Mouse (Mus musculus): ENCODE measurements around the gene Btg3. TPM values are rescaled to one million over a fixed set of nuclear protein-coding genes. Genes with fewer than 3 reads are reported as not detected.
A peak's percentile ranks its signal among the peaks of the same experiment; 100 is the strongest.

Gene Btg3
- polyA plus RNA-seq, 1 experiment: 3.6 TPM

GRCm38 (mm10) chr16:78327562-78327961 lies 49.4 kb downstream of the Btg3 start:
- no peak overlapping the region for H3K27ac ChIP-seq (ENCODE audit: insufficient read depth, low read depth, low read length)
- H3K4me3 ChIP-seq (ENCODE audit: insufficient read depth, low read depth, low read length): no peak overlapping the region
- WGBS: 68% methylated on average over 7 of the region's 7 CpGs
- TF ChIP-seq POLR2A (IDR thresholded peaks at IDR 0.05; ENCODE audit: low read depth, low read length) (no peak), CTCF (conservative IDR thresholded peaks at IDR 0.05; ENCODE audit: insufficient read depth, insufficient read length, low read depth, low read length) (no peak)
- H3K27me3 ChIP-seq (replicated peaks; ENCODE audit: control insufficient read depth, insufficient read depth, low read length): no peaks in the 10 kb centered on the region
- H3K4me1 ChIP-seq (ENCODE audit: control insufficient read depth, insufficient read depth, low read length): no peaks in the 10 kb centered on the region
- no peak for DNase-seq
- no peaks in the 10 kb centered on the region; the same call in 1 of the 2 replicates for H3K36me3 ChIP-seq (ENCODE audit: control insufficient read depth, insufficient read depth, low read length)

DNA sequence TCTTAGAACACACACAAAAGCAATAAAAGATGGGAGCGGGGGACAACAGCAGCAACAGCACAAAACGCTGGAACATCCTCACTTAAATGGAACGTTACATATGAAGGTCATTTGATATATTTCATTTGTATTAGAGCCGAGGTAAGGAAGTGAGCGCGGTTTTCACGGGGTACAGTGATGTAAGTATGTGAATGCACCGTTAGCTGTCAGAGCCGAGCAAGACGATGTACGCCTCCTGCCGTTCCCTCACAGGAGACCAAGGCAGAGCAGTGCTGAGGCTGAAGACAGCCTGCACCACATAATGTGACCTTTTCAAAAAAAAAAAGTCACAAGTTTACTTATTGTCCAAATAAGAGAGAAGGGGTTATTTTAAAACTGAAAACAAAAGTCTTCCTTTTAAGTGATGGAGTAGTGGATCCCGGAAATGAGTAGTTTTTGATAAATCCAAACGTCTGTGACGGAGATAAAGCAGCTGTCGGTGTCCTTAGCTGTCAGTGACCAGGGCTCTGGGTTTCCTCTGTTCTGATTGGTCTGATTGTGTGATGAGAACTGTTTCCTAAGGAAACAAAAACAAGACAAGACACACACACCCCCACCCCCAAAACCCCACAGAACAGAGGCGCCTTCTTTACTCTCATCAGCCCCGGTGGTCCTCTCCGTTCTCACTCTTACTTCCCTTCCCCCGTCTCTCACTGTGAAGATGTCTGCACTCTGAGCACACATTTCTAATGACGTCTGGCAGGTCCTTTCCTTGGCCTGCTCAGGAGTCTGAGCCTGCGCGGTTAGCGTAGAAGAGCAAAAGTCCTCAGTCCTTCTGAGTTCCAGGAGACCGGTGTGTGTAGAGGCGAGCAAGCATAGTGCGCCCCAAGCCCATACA lies 50.8 kb downstream of the Btg3 start:
- H3K27me3 ChIP-seq (replicated peaks; ENCODE audit: control insufficient read depth, insufficient read depth, low read length): no peaks in the 10 kb centered on the region
- WGBS: 79% methylated on average over 27 of the region's 27 CpGs
- H3K36me3 ChIP-seq (ENCODE audit: control insufficient read depth, insufficient read depth, low read length): no peaks in the 10 kb centered on the region; the same call in 1 of the 2 replicates
- no peaks in the 10 kb centered on the region for H3K4me1 ChIP-seq (ENCODE audit: control insufficient read depth, insufficient read depth, low read length)
- no peak overlapping the region for H3K27ac ChIP-seq (ENCODE audit: insufficient read depth, low read depth, low read length)
- H3K4me3 ChIP-seq (ENCODE audit: insufficient read depth, low read depth, low read length): no peak overlapping the region
- TF ChIP-seq CTCF (conservative IDR thresholded peaks at IDR 0.05; ENCODE audit: insufficient read depth, insufficient read length, low read depth, low read length) (no peak), POLR2A (IDR thresholded peaks at IDR 0.05; ENCODE audit: low read depth, low read length) (no peak)
- DNase-seq: no peak

DNA sequence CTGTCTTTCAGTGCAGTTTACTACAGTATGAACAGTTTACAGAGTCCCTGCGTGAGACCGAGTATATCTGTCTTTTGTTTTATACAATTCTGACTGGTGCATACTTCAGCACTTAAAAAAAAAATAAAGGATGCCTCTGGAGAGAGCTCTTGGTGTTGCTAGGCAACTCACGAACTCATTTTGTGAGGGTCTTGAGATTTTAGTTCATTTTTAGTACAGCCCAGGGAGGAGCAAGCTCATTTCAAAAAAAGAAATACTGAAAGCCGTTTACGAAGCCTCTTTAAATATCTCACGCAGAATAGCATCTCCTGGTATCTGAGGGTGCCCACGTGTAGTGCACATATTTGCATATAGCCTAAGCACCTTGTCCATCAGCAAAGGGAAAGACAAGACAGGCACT lies 54.9 kb downstream of the Btg3 start:
- 63% methylated on average over 7 of the region's 7 CpGs for WGBS
- no peak overlapping the region for H3K27ac ChIP-seq (ENCODE audit: insufficient read depth, low read depth, low read length)
- H3K4me1 ChIP-seq (ENCODE audit: control insufficient read depth, insufficient read depth, low read length): peaks cover 5% of the 10 kb centered on the region; the same call in 1 of the 2 replicates
- H3K27me3 ChIP-seq (replicated peaks; ENCODE audit: control insufficient read depth, insufficient read depth, low read length): no peaks in the 10 kb centered on the region
- TF ChIP-seq POLR2A (IDR thresholded peaks at IDR 0.05; ENCODE audit: low read depth, low read length) (no peak), CTCF (conservative IDR thresholded peaks at IDR 0.05; ENCODE audit: insufficient read depth, insufficient read length, low read depth, low read length) (no peak)
- H3K4me3 ChIP-seq (ENCODE audit: insufficient read depth, low read depth, low read length): no peak overlapping the region
- DNase-seq: no peak
- H3K36me3 ChIP-seq (ENCODE audit: control insufficient read depth, insufficient read depth, low read length): no peaks in the 10 kb centered on the region

- DNase-seq: no peak
- Histone ChIP-seq H3K36me3 (ENCODE audit: control insufficient read depth, insufficient read depth, low read length) (no peaks in the 10 kb centered on the region), H3K27me3 (replicated peaks; ENCODE audit: control insufficient read depth, insufficient read depth, low read length) (no peaks in the 10 kb centered on the region), H3K4me1 (ENCODE audit: control insufficient read depth, insufficient read depth, low read length) (peaks cover 5% of the 10 kb centered on the region; the same call in 1 of the 2 replicates), H3K4me3 (ENCODE audit: insufficient read depth, low read depth, low read length) (no peak overlapping the region), H3K27ac (ENCODE audit: insufficient read depth, low read depth, low read length) (no peak overlapping the region)
- no peak for TF ChIP-seq CTCF (conservative IDR thresholded peaks at IDR 0.05; ENCODE audit: insufficient read depth, insufficient read length, low read depth, low read length)
- whole genome bisulfite sequencing: 42% methylated on average over 7 of the region's 7 CpGs
Measured at GRCm38 (mm10) chr16:78321559-78321958, 55.4 kb downstream of the Btg3 start.

- no peak for DNase-seq
- Histone ChIP-seq H3K27me3 (replicated peaks; ENCODE audit: control insufficient read depth, insufficient read depth, low read length) (no peaks in the 10 kb centered on the region), H3K4me3 (ENCODE audit: insufficient read depth, low read depth, low read length) (no peak overlapping the region), H3K36me3 (ENCODE audit: control insufficient read depth, insufficient read depth, low read length) (no peaks in the 10 kb centered on the region), H3K27ac (ENCODE audit: insufficient read depth, low read depth, low read length) (no peak overlapping the region), H3K4me1 (ENCODE audit: control insufficient read depth, insufficient read depth, low read length) (peaks cover 5% of the 10 kb centered on the region; the same call in 1 of the 2 replicates)
- 79% methylated on average over 7 of the region's 7 CpGs for WGBS
- TF ChIP-seq POLR2A (IDR thresholded peaks at IDR 0.05; ENCODE audit: low read depth, low read length): no peak
- no peak for TF ChIP-seq CTCF (conservative IDR thresholded peaks at IDR 0.05; ENCODE audit: insufficient read depth, insufficient read length, low read depth, low read length)
Measured at GRCm38 (mm10) chr16:78319711-78320110, 57.3 kb downstream of the Btg3 start.

DNA sequence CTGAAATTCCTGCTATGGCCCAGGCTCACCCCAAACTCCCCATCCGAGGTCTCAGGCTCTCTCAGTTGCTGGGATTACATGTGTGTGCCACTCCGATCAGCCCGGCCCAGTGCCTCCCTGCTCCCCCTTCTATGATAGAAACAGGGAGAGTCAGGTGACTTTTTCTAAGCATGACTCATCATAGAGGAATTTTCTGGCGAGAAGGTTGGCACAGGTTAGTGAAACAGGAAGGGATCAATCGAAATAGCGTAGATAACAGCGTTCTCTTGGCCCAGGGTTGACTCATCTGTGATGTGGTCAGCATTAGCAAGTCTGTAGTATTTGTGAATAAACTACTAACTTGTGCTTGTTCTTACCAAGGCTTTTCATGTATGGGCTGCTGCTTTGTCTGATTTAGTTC lies 59.0 kb downstream of the Btg3 start:
- WGBS: 28% methylated on average over 7 of the region's 7 CpGs
- DNase-seq: peak; percentile 9

GRCm38 (mm10) chr16:78316849-78317248 lies 60.1 kb downstream of the Btg3 start:
- 83% methylated on average over 9 of the region's 9 CpGs for WGBS
- DNase-seq: peak; percentile 67
- H3K36me3 ChIP-seq (ENCODE audit: control insufficient read depth, insufficient read depth, low read length): no peaks in the 10 kb centered on the region

More for the DNA sequence above, 59.0 kb downstream of the Btg3 start:
- Histone ChIP-seq H3K36me3 (ENCODE audit: control insufficient read depth, insufficient read depth, low read length) (no peaks in the 10 kb centered on the region), H3K4me1 (ENCODE audit: control insufficient read depth, insufficient read depth, low read length) (peaks cover 7% of the 10 kb centered on the region; the same call in 1 of the 2 replicates), H3K27me3 (replicated peaks; ENCODE audit: control insufficient read depth, insufficient read depth, low read length) (no peaks in the 10 kb centered on the region), H3K27ac (ENCODE audit: insufficient read depth, low read depth, low read length) (no peak overlapping the region), H3K4me3 (ENCODE audit: insufficient read depth, low read depth, low read length) (no peak overlapping the region)
- TF ChIP-seq CTCF (conservative IDR thresholded peaks at IDR 0.05; ENCODE audit: insufficient read depth, insufficient read length, low read depth, low read length): no peak
- no peak for TF ChIP-seq POLR2A (IDR thresholded peaks at IDR 0.05; ENCODE audit: low read depth, low read length)

More at GRCm38 (mm10) chr16:78316849-78317248, 60.1 kb downstream of the Btg3 start:
- Histone ChIP-seq H3K27ac (ENCODE audit: insufficient read depth, low read depth, low read length) (no peak overlapping the region), H3K27me3 (replicated peaks; ENCODE audit: control insufficient read depth, insufficient read depth, low read length) (no peaks in the 10 kb centered on the region), H3K4me1 (ENCODE audit: control insufficient read depth, insufficient read depth, low read length) (peaks cover 7% of the 10 kb centered on the region; the same call in 1 of the 2 replicates), H3K4me3 (ENCODE audit: insufficient read depth, low read depth, low read length) (no peak overlapping the region)
- peak; percentile 85 for TF ChIP-seq CTCF (conservative IDR thresholded peaks at IDR 0.05; ENCODE audit: insufficient read depth, insufficient read length, low read depth, low read length)
- no peak for TF ChIP-seq POLR2A (IDR thresholded peaks at IDR 0.05; ENCODE audit: low read depth, low read length)
